Mouse (Mus musculus) heart, postnatal 14 days (tissue): Measurements from ENCODE around the gene Ucp1. TPM values are rescaled to one million over a fixed set of nuclear protein-coding genes. Genes with fewer than 3 reads are reported as not detected.

ENCODE experiments used
- DNase-seq, 2 experiments: peaks; one replicate each; pipeline ENCODE4 v3.0.0; 2021 to 2022
- intact Hi-C: fragments of 180-260 bp; cut with DNase I; formaldehyde crosslinking; loops from one replicate; pipeline ENCODE4 v1.15.1; 2025
- total RNA-seq, 2 experiments: library from RNA; stranded (reverse); gene quantifications; 2 replicates each; pipeline ENCODE4 v1.2.3; 2021

The Ucp1 gene
- total RNA-seq, 2 experiments from 2014 or later, result 0.78 to 77.9 TPM

- intact Hi-C loops, result no loop called here
- no peak for DNase-seq
These were observed 32.9 kb downstream of the Ucp1 start for GRCm38 (mm10) chr8:83323056-83323455.

GRCm38 (mm10) chr8:83327889-83328288 lies 37.7 kb downstream of the Ucp1 start:
- intact Hi-C loops, result no loop called here
- DNase-seq, result no peak

DNA sequence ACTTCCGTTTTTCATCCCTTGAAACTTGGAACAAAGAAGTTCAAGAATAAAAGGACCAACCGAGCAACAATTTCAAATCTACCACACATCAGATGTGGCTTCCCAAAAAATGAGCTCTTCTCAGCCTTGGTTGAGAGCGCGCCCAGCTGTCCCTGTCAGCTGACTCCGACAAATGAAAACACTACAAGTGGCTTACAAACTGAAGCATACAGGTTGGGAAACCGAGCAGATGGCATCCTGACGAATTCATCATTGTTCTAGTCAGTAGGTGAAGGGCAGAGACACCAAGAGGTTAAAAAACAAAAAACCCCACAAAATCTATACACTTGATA lies 41.4 kb downstream of the Ucp1 start:
- DNase-seq, result peak; percentile 14 to 30
- intact Hi-C loops, result loop anchor here (5.0 to 10.0 kb wide), 2 partner anchors 111 to 557 kb away; partner anchors contain the start of gene Zfp330

DNA sequence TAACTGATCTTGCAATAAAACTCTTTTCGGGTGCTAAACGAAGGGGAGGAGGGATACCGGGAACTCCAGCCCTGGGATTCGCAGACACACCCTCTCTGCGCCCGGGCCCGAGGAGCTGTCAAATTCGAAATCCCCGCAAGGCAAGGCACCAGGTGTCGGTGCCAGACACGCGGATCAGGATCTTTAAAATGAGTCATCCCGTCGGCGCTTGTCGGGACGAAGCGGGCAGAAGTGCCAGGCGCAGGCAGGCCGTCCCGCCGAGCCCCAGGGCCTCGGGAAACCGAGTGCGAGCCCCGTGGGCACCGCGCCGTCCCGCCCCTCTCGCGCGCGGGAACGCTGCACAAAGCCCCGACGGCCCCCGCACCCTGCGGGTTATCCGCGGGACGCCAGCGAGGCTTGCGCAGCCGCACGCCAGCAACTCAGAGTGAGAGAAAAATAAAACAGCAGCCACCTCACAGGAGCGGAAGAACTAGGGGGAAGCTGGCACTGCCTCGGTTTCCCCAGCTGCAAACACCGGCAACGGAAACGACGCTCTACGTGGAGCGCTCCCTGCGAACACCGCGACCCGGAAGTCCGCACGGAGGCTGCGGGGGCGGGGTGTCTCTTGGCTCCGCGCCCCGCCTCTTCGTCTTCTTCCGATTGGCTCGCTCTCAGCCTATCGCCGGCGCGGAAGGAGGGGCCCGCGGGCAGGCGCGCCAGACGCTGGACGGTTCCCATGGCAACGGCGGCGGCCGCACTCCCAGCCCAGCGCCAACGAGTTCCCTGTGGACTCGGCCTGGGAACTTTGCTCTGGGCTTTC lies 41.9 kb downstream of the Ucp1 start, which contains the start of gene Elmod2:
Elmod2 (minus strand) TSS at position 588 of the 799 bp plus-strand sequence.
- intact Hi-C loops, result loop anchor here (5.0 to 10.0 kb wide), 2 partner anchors 110 to 557 kb away; partner anchors contain the start of gene Zfp330
- peak; percentile 99 for DNase-seq

DNA sequence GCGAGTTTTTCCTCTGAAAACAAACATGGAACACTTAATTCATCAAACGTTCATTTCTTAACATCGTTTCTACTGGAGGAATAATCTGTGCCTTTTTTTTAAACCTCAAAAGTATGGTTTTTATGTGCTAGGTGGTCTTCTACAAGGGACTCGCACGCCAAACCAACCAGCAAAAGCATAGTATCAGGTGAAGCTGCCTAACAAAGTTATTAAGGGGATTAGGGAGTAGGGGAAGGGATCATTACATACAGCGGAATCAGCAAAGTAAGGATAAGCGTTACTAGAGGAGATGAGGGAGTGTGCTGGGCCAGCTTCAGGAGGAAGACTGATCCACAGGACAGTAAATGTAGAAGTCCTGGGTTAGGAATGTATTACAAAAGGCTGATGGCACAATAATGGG lies 42.7 kb downstream of the Ucp1 start:
- no peak for DNase-seq
- intact Hi-C loops, result loop anchor here (5.0 to 10.0 kb wide), 2 partner anchors 109 to 558 kb away; partner anchors contain the start of gene Zfp330

GRCm38 (mm10) chr8:83342076-83342475 lies 51.9 kb downstream of the Ucp1 start:
- intact Hi-C loops, result loop anchor here (1.0 to 10.0 kb wide), 4 partner anchors 40 to 477 kb away; partner anchors contain the start of gene Rnf150
- no peak for DNase-seq

DNA sequence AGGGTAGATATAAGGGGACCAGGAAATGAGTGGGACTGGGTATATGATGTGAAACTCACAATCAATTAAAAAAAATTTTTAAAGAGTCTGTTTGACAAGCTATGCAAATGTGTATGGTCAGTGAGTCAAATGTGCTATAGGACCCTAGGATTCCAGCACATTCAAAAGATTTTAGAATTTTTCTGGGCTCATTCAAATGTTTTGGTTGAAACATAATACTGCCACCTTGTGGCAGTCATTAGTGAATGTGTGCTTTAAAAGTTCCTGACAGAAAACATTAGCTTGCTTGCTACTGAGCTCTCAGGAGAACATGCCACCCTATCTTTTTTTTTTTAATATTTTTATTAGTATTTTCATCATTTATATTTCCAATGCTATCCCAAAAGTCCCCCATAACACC lies 52.5 kb downstream of the Ucp1 start:
- no peak for DNase-seq
- intact Hi-C loops, result loop anchor here (1.0 to 10.0 kb wide), 4 partner anchors 40 to 478 kb away; partner anchors contain the start of gene Rnf150

Other genes with a start within 250 kb of the Ucp1 start
- gene Tbc1d9, start 125.0 kb upstream of the Ucp1 start, total RNA-seq, result 1 to 10 TPM; 3.4 to 3.6 TPM
- gene Gm10645, start 124.2 kb upstream of the Ucp1 start, total RNA-seq, result not detected
- gene Elmod2, start 42.1 kb downstream of the Ucp1 start, total RNA-seq, result 1 to 10 TPM; 7.6 to 8.6 TPM
- not detected for gene Mgat4d, start 58.1 kb downstream of the Ucp1 start, total RNA-seq
- not detected for gene Clgn, start 99.5 kb downstream of the Ucp1 start, total RNA-seq
- 10 to 100 TPM; 39.6 to 44.3 TPM for gene Scoc, start 168.0 kb downstream of the Ucp1 start, total RNA-seq
- not detected for gene Olfr370, start 245.4 kb downstream of the Ucp1 start, total RNA-seq